Mouse (Mus musculus) right cerebral cortex, postnatal 4 days (tissue): ENCODE measurements at regions not wholly inside any gene's neighbourhood (a gene's known extent, or its start where the extent isn't known, plus 50 kb on each side); places are given as distances from the start of the nearest gene placed in this dataset.

Experiments used
- DNase-seq: peaks from one replicate; pipeline ENCODE4 v3.0.0-alpha.2; 2022

DNA sequence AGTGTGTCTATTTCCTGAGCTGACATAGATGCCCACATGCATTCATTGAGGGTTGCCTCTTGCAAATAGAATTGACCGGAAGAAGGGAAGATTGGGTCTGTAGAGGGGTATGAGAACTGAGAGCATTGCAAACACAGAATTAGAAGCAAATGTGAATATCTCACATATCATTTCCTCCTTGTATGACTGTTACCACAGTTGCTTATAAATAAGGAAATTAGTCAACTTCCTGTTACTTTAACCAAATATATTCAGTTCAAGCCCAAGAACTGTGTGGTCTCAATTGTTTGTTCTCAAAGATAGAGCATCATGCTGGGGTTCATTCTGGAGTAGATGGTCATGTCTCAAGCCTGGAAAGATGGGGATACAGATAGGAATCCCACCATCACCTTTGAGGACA is 535.6 kb downstream of the Gja1 start:
- DNase-seq = no peak

DNA sequence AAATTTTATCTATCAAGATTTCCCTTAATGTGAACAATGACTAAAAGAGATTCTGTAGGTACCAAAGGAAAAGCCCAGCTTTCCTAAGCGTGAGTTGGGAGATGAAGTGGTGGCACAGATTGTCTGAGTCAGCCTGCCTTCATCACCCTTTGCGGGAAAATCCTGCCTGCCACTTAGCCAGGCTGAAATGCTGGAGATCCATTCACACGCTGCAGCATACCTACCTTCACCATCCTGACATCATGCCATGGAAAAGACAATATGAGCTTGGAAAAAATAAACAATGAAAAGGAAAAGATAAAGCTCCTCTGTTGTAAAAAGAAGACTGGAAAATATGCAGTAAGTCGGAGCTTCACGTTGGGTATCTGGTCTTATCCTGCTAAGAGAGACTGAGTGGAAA is 537.0 kb downstream of the Gja1 start:
- DNase-seq = no peak

DNA sequence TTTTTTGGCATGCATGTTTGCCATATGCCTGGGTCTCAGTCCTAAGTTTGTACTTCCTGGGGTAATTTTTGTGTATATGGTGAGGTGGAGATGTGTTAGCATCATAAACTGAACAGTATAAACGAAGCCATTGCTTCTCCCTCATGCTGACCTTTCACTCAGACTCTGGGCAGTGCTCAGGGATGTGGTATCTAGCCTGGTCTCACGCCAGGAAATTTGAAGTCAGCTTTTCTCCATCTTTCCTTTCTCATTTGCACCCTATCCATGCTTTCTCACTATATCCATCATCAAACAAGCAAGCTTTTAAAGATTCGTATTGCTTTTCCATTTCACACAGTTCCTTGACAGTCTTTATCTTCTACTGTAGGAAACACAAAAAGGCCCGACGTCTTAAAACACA is 541.3 kb downstream of the Gja1 start:
- DNase-seq = no peak

DNA sequence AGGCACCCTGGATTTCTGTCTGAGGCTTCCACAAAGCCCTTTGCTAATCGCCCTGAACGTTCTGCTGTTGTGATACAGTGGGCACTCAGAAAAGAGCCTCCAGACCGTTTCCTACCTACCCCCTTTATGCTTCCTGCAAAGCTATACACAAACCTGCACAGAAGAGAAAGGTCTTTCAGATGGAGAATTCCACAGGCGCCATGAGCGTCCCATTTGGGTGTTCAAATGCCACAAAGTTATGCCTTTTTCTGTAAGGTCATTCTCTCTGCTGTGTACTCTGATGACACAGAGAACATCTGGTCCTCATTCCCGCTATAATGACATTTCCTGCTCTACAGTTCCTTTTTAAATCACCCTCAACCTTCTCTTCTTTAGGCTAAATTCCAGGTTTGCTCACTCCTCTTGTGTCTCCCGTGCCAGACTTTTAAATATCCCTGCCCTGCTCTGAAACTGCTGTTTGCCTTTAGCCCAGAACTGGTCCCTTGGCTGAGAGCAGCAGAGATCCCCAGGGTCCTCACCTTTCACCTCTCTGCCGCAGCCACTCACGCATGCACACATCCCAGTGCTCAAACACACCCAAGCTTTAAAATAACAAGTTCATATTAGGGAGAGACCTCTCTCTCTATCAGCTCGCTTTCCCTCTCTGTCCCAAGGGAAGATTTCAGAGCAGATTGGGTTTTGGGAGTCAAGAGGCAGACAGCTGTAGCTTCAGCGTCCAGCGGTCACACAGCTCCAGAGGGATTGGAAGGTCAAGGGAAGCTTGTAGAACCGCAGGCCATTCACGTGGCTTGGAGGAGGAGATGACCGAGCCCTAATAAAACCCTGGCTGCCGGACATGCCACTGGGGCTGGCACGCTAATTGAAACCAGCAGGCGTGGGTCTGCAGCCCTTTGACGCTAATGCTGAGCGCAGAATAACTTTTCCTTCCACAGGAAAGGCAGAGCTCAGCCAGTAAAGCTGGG is 543.9 kb downstream of the Gja1 start:
- no peak for DNase-seq

DNA sequence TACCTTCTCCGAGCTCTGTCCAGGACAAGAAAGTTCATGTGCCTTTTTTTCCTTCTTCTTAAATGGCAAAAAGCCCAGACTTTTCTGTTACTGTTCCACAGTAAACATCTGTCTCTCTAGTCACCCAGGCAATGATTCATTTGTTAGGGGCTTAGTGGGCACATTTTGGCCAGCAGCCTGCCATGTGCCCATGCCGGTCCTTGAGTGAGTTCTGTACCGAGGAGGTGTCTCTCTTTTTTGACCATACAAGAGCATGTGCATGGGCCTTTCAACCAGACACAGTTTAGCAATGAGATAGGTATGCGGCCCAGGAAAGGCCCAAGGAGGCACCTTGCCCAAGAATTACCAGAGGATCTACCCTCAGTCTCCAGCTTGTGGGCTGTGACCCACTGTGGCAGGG is 551.0 kb upstream of the Hsf2 start:
- DNase-seq = no peak

DNA sequence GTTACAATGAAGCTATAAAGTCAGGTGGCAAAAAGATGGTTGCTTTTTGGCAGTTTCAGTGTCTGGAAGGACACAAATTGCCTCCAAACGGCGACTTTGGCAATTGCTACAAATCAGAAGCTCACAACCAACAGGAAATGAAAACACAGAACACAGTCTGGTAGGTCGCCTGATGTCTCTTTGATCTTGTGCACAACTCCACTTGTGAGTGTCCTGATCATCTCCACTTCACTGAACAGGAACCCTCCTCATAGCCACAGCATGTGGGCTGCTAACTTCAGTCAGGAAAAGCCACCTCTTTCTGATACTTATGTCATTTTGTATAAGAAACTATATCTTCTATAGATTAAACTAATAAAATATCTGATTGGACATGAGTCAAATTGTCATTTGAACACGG is 544.2 kb upstream of the Hsf2 start:
- DNase-seq = no peak

DNA sequence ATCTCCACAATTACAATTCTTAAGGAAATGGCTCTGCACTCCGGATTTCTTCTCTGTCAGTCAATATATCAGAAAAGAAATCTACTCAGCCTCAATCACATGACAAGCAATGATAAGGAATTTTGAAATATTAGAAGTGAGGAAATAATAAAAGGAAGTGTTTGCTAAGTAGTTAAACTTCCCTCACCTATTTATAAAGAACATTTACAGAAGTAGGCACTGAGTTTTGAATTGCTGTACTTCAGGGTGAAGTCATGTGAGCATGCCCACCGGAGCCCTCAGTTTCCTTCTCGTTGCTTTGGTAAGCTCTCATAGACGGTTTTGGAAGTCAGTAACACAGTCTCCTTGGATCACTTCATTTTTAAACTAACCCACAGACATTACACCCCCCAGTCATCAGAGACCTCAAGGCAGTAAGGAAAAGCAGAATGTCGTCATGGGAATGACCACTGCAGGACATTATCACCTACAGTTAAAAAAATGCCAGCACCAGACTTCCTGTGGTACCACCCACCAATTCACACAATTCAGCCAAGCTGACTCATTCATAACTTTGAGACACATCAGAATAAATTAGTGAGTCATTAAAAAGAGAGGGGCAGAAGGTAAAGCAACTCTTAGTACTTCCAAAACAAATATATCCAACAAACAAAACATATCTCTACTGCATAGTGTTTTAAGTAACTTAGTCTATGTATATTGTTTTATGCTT is 541.6 kb upstream of the Hsf2 start:
- no peak for DNase-seq

DNA sequence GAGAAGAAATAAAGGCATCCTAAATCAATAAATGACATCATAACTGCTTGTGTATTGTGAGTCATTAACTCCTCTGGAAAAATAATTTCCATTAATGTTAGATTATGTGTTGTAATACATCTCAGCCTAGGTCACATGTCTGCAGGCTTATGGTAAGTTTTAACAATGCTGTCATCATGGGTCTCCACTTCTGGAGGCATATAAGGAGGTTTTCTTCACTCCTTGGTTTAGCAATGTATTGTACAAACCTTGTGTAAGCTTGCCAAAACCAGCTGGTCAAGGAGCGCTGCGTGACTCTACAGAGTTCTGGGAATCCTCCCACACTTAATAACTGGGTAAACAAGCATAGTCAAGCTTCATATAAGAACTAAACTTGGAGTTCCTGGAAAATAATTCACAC is 529.5 kb upstream of the Hsf2 start:
- no peak for DNase-seq

DNA sequence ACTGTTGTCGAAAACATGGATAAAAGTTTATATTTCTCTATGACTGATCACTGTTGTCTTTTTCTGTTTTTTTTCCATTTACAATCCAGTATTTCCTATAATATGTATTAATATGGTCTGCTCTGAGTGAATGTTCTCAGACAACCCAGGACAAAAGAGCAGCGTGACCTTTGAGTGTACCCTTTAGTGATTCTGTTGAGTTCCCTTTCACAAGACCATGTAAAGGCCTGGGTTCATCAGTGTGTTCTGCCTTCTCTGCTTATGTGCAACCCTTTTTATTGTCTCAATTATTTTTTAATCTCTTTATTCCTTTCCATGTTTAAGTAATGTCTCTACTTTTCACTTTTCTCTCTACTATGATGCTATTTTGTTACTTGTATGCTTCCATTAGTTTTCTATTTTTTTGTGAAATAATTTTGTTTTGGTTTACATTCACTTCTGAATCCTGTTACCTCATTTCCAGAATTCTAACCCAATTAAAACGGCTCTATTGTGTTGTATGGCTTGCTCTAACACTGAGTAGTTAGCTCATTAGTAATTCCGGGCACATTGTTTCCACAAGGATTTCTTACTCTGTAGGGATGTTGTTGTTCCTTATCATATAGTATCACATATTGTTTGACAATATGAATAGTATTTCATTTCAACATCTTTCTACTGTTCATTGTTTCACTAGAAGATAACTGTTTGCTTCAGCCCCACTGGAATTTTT is 523.9 kb upstream of the Hsf2 start:
- no peak for DNase-seq

DNA sequence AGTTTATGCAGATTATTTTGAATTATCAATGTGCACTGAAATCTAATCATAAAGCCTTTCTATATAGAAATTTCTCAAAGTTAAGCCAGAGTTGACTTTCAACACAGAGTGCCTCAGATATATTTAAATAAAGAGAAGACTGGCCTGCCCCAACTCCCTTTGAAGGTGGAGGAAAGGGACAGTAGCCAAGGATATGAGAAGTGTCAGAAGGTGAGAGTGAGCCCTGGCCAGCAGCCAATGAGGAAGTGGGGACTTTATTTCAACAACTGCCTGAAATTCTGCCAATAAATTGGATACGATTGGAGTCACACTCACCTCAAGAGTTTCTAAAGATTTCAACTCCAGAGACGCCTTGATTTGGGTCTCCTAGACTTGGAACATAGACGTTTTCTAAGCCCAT is 523.0 kb upstream of the Hsf2 start:
- DNase-seq = peak; percentile 18

DNA sequence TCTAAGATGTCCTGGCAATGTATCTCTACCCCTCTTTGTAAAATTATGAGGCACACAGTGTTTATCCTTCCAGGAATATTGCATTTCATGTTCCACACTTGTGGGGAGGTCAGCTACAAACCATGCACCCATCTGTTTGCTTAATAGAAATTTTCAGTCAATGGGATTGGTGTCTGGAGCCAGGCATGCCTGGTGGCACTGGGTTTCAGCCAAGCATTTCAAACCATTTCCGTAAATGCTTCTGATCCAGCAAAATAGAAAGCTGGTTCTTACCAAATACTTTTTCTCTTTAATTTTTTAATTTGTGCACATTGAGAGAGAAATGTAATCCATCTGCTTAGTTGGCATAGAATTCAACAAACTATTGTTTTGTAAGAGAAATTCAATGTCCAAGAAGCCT is 517.3 kb upstream of the Hsf2 start:
- DNase-seq = no peak

DNA sequence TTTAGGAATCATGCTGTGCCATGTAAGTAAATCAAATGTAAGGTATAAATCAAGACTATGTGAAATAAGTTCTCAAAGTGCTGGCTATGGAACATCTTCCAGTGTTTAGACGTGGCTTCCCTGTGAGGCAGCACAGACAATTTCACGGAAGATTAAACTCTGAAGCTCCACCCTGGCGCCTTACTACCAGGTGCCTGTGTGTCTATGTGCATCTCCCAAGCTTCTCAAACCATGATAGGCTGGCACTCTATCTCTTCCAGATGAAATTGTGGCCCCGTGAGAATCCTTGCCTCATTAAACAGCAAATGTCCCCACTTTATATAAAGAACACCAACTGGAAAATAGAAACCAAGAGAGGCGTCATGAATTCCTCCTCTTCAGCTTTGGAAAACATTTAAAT is 511.4 kb upstream of the Hsf2 start:
- DNase-seq = no peak

DNA sequence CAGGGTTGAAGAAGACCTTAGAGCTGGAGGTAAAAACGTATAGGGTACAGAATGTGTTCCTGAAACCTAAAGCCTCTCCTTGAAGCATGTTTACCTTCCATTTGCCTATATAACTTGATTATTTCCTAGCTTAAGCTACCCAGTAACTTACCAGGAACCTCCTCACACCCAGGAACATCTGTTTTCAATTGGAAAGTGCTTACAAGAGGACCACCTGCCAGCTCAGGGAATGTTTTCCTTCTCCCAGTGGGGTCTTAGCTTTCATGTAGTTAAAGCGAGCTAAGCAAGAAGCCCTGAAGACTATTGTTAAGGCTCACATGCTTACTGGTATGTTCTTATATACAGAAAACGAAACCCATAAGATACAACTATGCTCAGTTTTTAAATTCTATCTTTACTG is 506.6 kb upstream of the Hsf2 start:
- DNase-seq = no peak

DNA sequence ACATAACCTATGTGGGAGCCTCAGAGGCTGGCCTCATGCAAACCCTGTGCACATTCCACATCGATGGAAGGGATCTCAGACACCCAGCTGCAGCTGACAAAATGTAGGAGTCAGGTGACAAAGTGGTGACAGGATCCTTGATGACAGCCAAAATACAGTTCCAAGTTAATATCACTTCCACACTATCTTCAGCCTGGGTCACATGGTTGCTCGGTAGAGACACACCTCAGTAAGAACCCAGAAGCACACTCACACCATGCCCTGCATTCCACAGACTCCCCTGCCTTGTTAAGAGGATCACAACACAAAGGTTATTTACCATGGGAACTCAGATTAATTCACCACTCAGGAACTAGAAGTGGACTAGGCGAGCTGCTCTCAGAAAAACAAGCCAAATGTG is 505.4 kb upstream of the Hsf2 start:
- DNase-seq = no peak

DNA sequence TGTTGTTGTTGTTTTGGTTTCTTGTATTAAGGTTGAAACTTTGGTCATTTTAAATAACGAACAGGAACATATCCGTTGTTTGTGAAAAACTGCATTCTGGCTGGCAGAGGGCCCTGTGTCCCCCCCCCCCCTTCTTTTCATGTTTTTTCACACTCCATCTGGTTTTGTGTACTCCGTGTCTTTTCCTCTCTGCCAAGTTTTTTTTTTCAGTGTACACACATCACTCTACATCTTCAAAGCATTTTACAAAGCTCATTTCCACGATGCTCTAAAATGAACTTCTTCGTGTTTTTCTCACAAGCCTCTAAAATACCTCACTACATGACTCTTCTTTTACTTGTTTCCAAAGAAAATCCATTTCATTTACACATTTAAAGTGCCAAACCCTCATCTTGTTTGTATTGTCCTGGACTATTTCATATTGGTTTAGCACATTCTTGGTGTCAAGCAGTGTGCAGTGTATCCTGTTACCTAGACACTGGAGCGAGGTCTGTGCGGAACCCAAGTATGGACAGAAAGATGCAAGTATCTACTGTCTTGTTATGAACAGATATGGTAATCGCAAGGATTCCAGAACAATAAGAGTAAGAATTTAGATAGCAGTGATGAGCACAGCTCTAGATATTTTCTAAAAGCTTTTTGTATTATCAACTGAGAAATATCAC is 503.5 kb upstream of the Hsf2 start:
- no peak for DNase-seq

DNA sequence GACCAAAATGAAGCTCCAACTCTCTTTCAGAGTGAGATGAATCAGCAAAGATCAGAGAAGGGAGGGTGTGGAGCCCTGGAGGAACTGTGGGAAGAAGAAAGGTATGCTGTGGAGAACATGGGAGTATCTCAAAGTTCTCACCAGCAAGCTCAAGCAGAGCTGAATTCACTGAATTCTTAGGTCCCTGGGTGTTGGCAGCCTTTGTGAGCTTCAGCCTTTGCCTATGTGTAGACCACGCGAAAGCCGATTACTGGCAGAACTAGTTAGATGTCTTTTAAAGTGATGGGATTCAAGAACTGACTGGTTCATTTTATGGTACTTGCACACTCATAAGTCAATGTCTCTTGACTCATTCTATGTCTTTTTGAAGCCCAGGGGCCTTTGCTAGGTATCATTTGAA is 491.2 kb upstream of the Hsf2 start:
- DNase-seq = no peak

DNA sequence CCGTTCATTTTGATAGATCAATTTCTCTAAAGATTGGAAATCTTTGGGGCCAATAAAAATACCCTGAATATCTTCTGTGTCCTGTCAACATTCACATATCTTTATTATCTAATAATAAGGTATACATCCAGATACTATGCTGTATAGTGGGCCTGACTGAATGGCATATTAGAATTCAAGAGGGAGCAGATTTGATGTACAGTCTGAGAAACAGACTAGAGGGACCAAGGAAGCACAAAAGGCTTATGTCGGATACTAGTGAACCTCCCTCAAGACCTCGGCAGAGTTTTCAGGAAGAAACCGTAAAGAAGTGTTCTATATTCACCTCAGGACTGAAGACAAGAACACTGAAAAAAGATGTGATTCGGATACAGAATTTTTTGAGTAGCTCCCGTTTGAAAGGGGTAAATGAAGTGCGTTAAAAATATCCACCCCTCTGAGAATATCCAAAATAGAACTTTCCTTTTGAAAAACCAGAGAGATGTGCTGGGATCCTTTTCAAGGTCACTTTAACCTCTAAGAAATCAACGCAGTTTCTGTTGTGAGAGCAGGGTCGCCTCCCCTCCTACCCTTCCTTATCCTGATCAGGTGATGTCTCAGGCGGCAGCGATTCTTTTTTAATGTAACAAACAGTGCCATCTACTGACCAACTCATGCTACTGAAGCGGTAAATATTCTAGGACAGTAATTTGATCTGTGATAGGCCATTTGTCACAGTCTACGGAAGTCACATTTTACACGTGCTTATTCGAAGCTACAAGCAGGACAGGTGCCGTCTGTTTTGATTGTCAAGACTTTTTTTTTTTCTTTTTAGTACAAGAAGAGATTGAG is 485.1 kb upstream of the Hsf2 start:
- peak; percentile 24 for DNase-seq

DNA sequence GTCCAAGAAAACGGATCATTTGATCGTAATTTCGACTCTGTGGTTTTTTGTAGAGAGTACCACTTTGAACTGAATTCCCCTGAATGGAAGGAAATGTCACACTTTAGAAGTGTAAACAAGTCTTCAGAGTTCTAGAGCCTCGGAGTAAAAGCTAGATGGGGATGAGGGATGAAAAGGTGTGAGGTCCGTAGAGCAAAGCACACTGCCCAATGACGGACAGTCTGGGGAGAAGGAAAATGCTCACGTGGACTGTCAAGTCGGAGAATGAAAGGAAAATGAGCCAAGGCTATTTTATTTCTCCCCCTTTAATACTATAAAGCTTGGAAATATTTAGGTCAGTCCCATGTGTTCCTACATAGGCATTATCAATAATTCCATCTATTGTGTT is 484.5 kb upstream of the Hsf2 start:
- DNase-seq = no peak

DNA sequence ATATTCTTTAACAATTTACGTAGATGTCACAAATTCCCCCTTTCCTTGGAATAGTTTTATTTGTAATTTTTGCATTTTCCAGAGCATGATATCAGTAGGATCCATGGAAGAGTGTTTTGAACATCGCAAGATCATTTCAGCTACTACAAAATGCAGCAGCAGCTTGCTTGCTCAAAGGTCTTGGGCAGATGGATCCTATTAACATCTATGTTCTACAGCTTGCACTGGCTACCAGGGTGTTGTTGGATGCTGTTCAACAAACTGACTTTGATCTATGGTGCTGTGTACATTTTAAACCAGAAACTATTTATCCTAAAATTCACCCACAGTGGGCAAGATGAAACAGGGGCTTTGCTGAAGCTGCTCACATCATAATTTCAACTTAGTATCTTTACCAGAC is 448.5 kb upstream of the Hsf2 start:
- DNase-seq = no peak

DNA sequence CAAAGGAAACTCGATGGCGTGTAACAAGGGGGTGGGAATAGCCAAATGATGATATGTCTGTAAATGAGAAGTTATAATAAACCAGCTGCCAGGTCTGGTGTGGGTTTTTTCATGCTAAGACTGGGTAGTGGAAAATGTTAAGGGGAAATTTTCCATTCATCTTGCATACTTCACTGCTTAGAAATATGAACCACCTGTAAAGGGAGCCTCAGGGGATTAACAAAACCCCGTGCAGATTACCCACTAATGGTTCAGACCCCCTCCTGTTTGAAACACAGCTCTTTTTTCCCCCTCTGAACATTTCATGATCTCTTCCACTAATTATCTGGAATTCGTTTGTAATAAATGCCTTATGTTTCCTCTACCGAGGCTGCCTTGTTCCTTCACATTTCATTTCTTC is 446.0 kb upstream of the Hsf2 start:
- no peak for DNase-seq

DNA sequence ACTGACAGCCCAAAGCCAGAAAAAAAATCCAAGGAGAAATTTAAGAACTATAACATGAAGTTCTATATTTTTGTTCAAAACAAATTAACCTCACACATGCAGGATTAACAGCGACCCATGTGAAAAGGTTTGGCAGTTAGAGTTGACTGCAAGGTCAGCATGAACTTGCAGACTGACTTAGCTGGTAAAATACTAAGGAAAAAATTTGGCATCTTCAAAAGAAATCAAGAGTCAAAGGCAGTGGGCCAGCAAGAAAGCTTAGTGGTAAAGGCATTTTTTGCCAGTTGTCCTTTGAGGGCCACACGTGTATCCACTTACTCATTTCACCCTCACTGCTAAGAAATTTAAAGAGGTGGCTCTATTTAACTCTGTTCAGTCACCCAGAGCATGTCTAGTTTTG is 440.2 kb upstream of the Hsf2 start:
- no peak for DNase-seq

DNA sequence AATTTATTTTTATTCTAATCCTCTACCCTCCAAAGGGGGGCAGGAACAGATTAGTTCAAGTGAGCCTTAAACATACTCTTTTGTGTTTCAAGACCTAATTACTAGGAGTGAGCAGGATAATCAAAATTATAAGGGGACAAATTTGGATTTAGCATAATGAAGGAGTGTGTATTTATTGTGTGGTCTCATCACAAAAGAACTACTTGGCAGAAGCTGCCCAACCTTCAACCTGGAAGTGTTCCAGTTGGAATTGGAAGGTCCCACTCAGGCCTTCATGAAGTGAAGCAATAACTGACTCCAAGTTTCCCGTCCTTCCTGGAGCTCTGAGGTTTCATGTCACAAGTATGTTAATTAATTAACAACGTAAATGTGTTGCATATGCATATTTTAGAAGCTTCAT is 439.3 kb upstream of the Hsf2 start:
- no peak for DNase-seq
